Mouse (Mus musculus): ENCODE data around the gene Rag2. TPM values are rescaled to one million over a fixed set of nuclear protein-coding genes. Genes with fewer than 3 reads are reported as not detected.

The Rag2 gene
- polyA plus RNA-seq, 1 experiment from 2014 or later = 0.22 TPM

DNA sequence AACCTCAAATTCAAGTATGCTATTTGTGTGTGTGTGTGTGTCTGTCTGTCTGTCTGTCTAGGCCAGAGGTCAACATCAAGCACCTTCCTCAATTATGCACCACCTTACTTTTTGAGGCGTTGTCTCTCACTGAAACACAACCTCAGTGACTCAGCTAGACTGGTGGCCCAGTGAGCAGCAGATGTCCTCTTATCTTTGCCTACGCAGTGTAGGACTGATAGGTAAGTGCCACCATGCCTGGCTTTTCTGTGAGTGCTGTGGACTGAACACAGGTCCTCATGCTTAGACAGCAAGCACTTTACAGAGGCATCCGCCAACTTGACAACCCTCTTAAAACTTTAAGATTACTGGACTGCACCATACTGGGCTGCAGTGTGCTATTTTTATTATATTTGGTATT is 44.2 kb downstream of the Rag2 start:
- no peak for ATAC-seq (ENCODE audit: low FRiP score)

DNA sequence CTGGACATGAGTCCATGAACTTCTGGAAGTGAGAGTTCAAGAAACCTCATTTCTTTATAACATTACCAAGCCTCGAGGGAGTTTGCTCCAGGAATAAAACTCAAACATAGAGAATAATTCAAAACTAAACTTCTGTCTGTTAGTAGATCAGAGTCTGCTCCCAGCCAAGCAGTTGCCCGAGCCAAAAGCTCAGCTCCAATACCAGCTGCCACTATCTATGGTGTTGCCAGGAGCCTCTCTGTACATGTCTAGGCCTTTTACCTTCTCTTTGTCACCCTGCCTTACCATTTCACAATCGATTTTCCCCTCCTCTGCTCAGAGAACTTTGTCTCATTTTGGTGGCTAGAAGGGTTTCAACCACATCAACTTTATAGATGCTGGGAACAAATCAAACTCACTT is 49.0 kb downstream of the Rag2 start:
- Histone ChIP-seq H3K9me3 (replicated peaks) (no peaks in the 10 kb centered on the region), H3K36me3 (no peaks in the 10 kb centered on the region), H3K4me2 (replicated peaks) (no peak overlapping the region), H3K4me3 (no peak overlapping the region), H3K27me3 (peaks cover 5% of the 10 kb centered on the region; the same call in 1 of the 2 replicates), H3K4me1 (no peaks in the 10 kb centered on the region), H3K27ac (no peak overlapping the region), H3K9ac (no peak overlapping the region)
- ATAC-seq (ENCODE audit: low FRiP score) = no peak
- WGBS = 77% methylated on average over 3 of the region's 3 CpGs

More for the DNA sequence above, 44.2 kb downstream of the Rag2 start:
- Histone ChIP-seq H3K36me3 (no peaks in the 10 kb centered on the region), H3K9me3 (replicated peaks) (no peaks in the 10 kb centered on the region), H3K27me3 (no peaks in the 10 kb centered on the region), H3K4me3 (no peak overlapping the region), H3K4me1 (0 out of 2 replicates have a peak, but pooled peaks cover 2% of the 10 kb centered on the region), H3K27ac (no peak overlapping the region), H3K9ac (no peak overlapping the region), H3K4me2 (replicated peaks) (no peak overlapping the region)
- WGBS = 95% methylated on average over 3 of the region's 3 CpGs

- H3K9me3 ChIP-seq (replicated peaks) = no peaks in the 10 kb centered on the region
- under 1% methylated on average over 67 of the region's 68 CpGs for WGBS
These were observed 53.9 kb downstream of the Rag2 start, which contains the start of gene Traf6 for GRCm38 (mm10) chr2:101678236-101679021. Gene Traf6 (plus strand): TSS chr2:101678429.

DNA sequence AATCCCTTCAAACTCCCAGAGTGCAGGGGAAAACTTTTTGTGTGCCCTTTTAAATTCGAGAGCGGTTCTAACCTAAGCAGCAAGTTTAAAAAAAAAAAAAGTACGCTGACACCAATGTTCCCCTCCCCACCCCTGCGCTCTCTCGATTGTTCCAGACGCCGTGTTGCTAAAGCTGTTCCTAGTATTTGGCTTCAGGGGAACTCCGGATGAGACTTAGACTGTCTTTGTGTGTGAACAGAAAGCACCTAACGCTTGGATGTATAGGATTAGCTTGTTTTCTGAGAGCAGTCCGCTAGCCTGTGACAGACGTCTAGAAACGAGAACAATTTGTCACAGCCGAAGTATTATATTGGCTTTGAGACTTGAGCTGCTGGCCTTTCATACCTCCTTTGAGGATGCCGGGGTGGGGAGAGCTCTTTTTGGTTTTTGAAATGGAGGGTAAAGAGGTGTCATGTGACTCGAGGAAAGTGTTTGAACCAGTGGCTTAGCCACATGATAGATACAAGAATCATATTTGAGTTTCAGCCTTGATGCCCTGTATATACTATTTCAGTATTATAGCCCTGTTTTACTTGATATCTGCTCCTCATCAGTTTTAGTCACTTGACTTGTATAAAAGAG is 54.8 kb downstream of the Rag2 start:
- H3K27ac ChIP-seq = no peak overlapping the region
- H3K9me3 ChIP-seq (replicated peaks) = no peaks in the 10 kb centered on the region
- peaks cover 9% of the 10 kb centered on the region for H3K36me3 ChIP-seq
- H3K27me3 ChIP-seq = peaks cover 5% of the 10 kb centered on the region; the same call in 1 of the 2 replicates
- peak overlapping the region; percentile 84 for H3K4me3 ChIP-seq
- WGBS = 2% methylated on average over 15 of the region's 15 CpGs
- peak overlapping the region; percentile 95 for H3K9ac ChIP-seq
- H3K4me1 ChIP-seq = peaks cover 4% of the 10 kb centered on the region
- ATAC-seq (ENCODE audit: low FRiP score) = no peak
- H3K4me2 ChIP-seq (replicated peaks) = peak overlapping the region; percentile 81

More at GRCm38 (mm10) chr2:101678236-101679021, 53.9 kb downstream of the Rag2 start, which contains the start of gene Traf6:
- ATAC-seq (ENCODE audit: low FRiP score) = peak; percentile 94
- Histone ChIP-seq H3K4me3 (peak within 1 kb of the TSS; percentile 84), H3K9ac (peak within 1 kb of the TSS; percentile 95), H3K4me1 (peaks cover 4% of the 10 kb centered on the region), H3K36me3 (peaks cover 6% of the 10 kb centered on the region; the same call in 1 of the 2 replicates), H3K4me2 (replicated peaks) (peak within 1 kb of the TSS; percentile 81), H3K27ac (peak within 1 kb of the TSS; percentile 74; the same call in 1 of the 2 replicates), H3K27me3 (peaks cover 5% of the 10 kb centered on the region; the same call in 1 of the 2 replicates)

Other genes starting within 250 kb of the Rag2 start
- 0.80 and 0.82 TPM in 2 replicates for gene Rag1, start 24.8 kb downstream of the Rag2 start, polyA plus RNA-seq (2016; fragmentation: Nextera tagmentation; extraction: Ambion mirVana)
- 57.7 and 58.6 TPM in 2 replicates for gene B230118H07Rik, start 24.8 kb downstream of the Rag2 start, polyA plus RNA-seq (2016; fragmentation: Nextera tagmentation; extraction: Ambion mirVana)
- gene Traf6, start 53.7 kb downstream of the Rag2 start, polyA plus RNA-seq (2016; fragmentation: Nextera tagmentation; extraction: Ambion mirVana) = 14.0 and 15.8 TPM in 2 replicates

Data from hindbrain, embryonic 12.5 days (tissue).